Mouse (Mus musculus): ENCODE results near the gene Etl4. TPM values are rescaled to one million over a fixed set of nuclear protein-coding genes. Genes with fewer than 3 reads are reported as not detected.
A peak's percentile ranks its signal among the peaks of the same experiment; 100 is the strongest.

Gene Etl4
- total and polyA plus RNA-seq, 2 experiments: 3.5 to 5.5 TPM

DNA sequence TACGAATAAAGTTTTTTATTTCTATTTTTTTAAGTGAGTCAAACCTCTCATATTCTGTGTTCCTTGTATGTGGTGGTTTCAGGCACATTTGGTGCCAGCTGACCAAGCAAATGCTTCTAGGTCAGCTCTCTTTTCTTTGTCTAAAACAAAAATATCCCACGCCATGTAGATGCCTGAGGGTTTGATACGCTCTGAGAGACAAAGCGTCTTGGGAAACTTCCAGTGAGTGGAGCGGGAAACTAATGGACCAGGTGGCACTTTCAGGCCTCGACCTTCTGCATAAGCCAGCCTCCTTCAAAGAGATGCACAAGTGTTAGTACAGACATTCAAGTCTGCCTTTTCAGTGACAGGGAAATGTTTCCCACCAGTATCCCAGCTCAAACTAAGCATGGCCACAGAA lies 426.6 kb downstream of the Etl4 start:
- 91% methylated on average over 6 of the region's 6 CpGs for WGBS
- no peak overlapping the region for H3K9ac ChIP-seq (ENCODE audit: low read depth, low read length)
- H3K79me2 ChIP-seq (ENCODE audit: control insufficient read depth, insufficient read depth, low read length): no peaks in the 10 kb centered on the region
- DNase-seq (ENCODE audit: extremely low read depth, low read depth, low spot score): no peak
- H3K4me1 ChIP-seq (ENCODE audit: control insufficient read depth, insufficient read depth, low read length): no peaks in the 10 kb centered on the region
- no peak overlapping the region for H3K27ac ChIP-seq (replicated peaks; ENCODE audit: insufficient read depth, low read depth, low read length)
- no peaks in the 10 kb centered on the region for H3K36me3 ChIP-seq (ENCODE audit: control insufficient read depth, insufficient read depth, low read length)
- TF ChIP-seq POLR2A (IDR thresholded peaks at IDR 0.05; ENCODE audit: extremely low read depth, insufficient read depth, low read length) (no peak), CTCF (IDR thresholded peaks at IDR 0.05; ENCODE audit: low read depth, low read length) (no peak)
- H3K27me3 ChIP-seq (ENCODE audit: control insufficient read depth, insufficient read depth, low read length): no peaks in the 10 kb centered on the region
- H3K4me3 ChIP-seq (ENCODE audit: insufficient read depth, low read depth, low read length): no peak overlapping the region

DNA sequence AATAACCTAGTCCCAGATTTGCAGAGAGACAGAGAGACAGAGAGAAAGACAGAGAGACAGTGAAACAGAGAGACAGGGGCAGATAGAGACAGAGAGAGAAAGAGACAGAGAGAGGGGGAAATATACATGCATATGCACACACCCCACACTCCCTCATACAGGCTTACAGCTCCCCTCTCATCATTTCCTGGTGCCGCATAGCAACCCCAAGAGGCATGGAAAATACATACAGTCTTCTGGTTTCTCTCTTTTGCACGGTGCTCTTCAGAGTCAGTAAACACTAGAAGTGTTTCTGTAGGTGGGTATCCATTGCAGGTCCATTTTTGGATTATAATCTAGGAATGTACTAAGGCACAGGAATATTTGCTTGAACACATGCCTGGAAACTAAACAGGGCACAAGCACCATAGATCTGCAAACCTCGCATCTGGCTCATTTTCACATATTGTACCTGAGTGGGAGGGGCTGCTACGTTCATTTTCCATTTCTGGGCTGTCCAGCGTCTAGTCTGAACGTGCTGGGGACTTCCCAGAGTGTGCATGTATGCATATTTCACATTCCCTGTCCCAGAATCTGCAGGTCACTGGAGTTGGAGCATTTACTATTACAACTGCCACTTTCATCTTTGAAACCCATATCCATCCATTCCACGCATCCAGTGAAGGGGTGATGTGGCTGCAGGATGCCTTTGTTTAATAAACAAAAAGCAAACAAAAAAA lies 429.6 kb downstream of the Etl4 start:
- H3K4me3 ChIP-seq (ENCODE audit: insufficient read depth, low read depth, low read length): no peak overlapping the region
- no peak overlapping the region for H3K9ac ChIP-seq (ENCODE audit: low read depth, low read length)
- no peaks in the 10 kb centered on the region for H3K27me3 ChIP-seq (ENCODE audit: control insufficient read depth, insufficient read depth, low read length)
- no peaks in the 10 kb centered on the region for H3K4me1 ChIP-seq (ENCODE audit: control insufficient read depth, insufficient read depth, low read length)
- no peak for DNase-seq (ENCODE audit: extremely low read depth, low read depth, low spot score)
- TF ChIP-seq POLR2A (IDR thresholded peaks at IDR 0.05; ENCODE audit: extremely low read depth, insufficient read depth, low read length): no peak
- no peak for TF ChIP-seq CTCF (IDR thresholded peaks at IDR 0.05; ENCODE audit: low read depth, low read length)
- 76% methylated on average over 7 of the region's 7 CpGs for WGBS
- no peak overlapping the region for H3K27ac ChIP-seq (replicated peaks; ENCODE audit: insufficient read depth, low read depth, low read length)
- H3K36me3 ChIP-seq (ENCODE audit: control insufficient read depth, insufficient read depth, low read length): no peaks in the 10 kb centered on the region
- H3K79me2 ChIP-seq (ENCODE audit: control insufficient read depth, insufficient read depth, low read length): no peaks in the 10 kb centered on the region

DNA sequence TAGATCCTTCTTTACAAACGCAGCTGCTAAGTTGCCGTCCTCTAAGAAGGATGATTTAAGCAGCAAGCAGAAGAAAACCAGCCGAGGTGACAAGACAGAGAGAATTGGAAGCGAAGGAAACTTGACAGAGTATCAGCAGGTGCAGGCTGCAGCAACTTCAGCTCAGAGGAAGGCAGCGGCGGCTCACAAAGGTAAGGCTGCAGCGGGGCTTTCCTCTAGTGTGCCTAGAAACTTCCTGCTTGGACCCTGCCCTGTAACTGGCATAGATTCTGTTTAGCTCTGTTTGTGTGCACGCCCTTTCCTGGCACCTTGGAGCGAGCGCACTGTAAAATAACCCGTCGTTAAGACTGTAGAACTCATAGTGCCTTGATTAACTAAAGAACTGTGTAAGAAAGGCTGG lies 430.3 kb downstream of the Etl4 start:
- no peaks in the 10 kb centered on the region for H3K79me2 ChIP-seq (ENCODE audit: control insufficient read depth, insufficient read depth, low read length)
- no peaks in the 10 kb centered on the region for H3K27me3 ChIP-seq (ENCODE audit: control insufficient read depth, insufficient read depth, low read length)
- no peaks in the 10 kb centered on the region for H3K36me3 ChIP-seq (ENCODE audit: control insufficient read depth, insufficient read depth, low read length)
- 36% methylated on average over 12 of the region's 12 CpGs for WGBS
- no peak overlapping the region for H3K27ac ChIP-seq (replicated peaks; ENCODE audit: insufficient read depth, low read depth, low read length)
- no peak overlapping the region for H3K4me3 ChIP-seq (ENCODE audit: insufficient read depth, low read depth, low read length)
- no peak for TF ChIP-seq POLR2A (IDR thresholded peaks at IDR 0.05; ENCODE audit: extremely low read depth, insufficient read depth, low read length)
- TF ChIP-seq CTCF (IDR thresholded peaks at IDR 0.05; ENCODE audit: low read depth, low read length): no peak
- peak; percentile 3 for DNase-seq (ENCODE audit: extremely low read depth, low read depth, low spot score)
- no peaks in the 10 kb centered on the region for H3K4me1 ChIP-seq (ENCODE audit: control insufficient read depth, insufficient read depth, low read length)
- H3K9ac ChIP-seq (ENCODE audit: low read depth, low read length): no peak overlapping the region

DNA sequence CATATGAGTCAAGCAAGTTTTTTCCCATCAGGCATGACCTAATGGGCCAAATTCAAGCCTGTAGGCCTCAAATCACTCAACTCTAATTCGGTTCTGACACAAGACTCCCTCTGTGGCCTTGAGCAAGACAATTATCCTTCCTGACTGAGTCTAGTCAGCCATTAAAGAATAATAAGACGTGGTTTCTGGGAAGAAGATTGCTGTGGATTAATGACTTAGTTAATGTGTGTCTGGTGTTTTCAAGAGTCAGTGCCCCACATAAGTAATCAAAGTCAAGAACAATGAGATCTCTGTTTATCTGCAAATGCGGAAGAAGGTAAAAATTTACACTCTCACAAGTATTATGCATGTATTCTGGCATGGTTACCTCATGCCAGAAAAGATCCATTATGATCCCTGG lies 437.3 kb downstream of the Etl4 start:
- WGBS: 80% methylated on average over 3 of the region's 3 CpGs
- no peak overlapping the region for H3K9ac ChIP-seq (ENCODE audit: low read depth, low read length)
- no peaks in the 10 kb centered on the region for H3K4me1 ChIP-seq (ENCODE audit: control insufficient read depth, insufficient read depth, low read length)

DNA sequence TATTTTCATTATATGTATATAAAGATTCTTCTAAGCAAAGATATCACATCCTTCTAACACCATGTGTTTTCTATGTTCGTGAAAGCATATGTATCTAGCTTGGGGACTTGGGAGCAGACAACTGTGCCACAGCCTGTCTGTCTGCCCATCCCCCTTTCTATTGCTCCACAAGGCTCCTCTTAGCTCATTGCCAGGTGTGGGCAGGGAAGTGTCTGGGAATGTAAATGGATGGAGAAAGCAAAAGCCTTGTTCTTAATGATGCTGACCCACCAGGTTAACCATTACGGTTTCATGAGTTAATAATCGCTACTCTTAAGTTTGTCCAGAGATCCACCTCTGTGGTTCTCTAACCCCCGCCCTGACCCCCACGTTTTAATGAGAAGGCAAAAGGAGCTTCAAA lies 439.7 kb downstream of the Etl4 start:
- 80% methylated on average over 5 of the region's 5 CpGs for WGBS
- H3K27me3 ChIP-seq (ENCODE audit: control insufficient read depth, insufficient read depth, low read length): no peaks in the 10 kb centered on the region
- no peak overlapping the region for H3K4me3 ChIP-seq (ENCODE audit: insufficient read depth, low read depth, low read length)
- no peaks in the 10 kb centered on the region for H3K4me1 ChIP-seq (ENCODE audit: control insufficient read depth, insufficient read depth, low read length)
- H3K27ac ChIP-seq (replicated peaks; ENCODE audit: insufficient read depth, low read depth, low read length): no peak overlapping the region
- TF ChIP-seq CTCF (IDR thresholded peaks at IDR 0.05; ENCODE audit: low read depth, low read length) (no peak), POLR2A (IDR thresholded peaks at IDR 0.05; ENCODE audit: extremely low read depth, insufficient read depth, low read length) (no peak)
- H3K36me3 ChIP-seq (ENCODE audit: control insufficient read depth, insufficient read depth, low read length): no peaks in the 10 kb centered on the region
- no peak overlapping the region for H3K9ac ChIP-seq (ENCODE audit: low read depth, low read length)
- H3K79me2 ChIP-seq (ENCODE audit: control insufficient read depth, insufficient read depth, low read length): no peaks in the 10 kb centered on the region
- no peak for DNase-seq (ENCODE audit: extremely low read depth, low read depth, low spot score)

More for the DNA sequence above, 437.3 kb downstream of the Etl4 start:
- DNase-seq (ENCODE audit: extremely low read depth, low read depth, low spot score): no peak
- Histone ChIP-seq H3K79me2 (ENCODE audit: control insufficient read depth, insufficient read depth, low read length) (no peaks in the 10 kb centered on the region), H3K36me3 (ENCODE audit: control insufficient read depth, insufficient read depth, low read length) (no peaks in the 10 kb centered on the region), H3K27me3 (ENCODE audit: control insufficient read depth, insufficient read depth, low read length) (no peaks in the 10 kb centered on the region), H3K4me3 (ENCODE audit: insufficient read depth, low read depth, low read length) (no peak overlapping the region), H3K27ac (replicated peaks; ENCODE audit: insufficient read depth, low read depth, low read length) (no peak overlapping the region)
- TF ChIP-seq POLR2A (IDR thresholded peaks at IDR 0.05; ENCODE audit: extremely low read depth, insufficient read depth, low read length) (no peak), CTCF (IDR thresholded peaks at IDR 0.05; ENCODE audit: low read depth, low read length) (no peak)

DNA sequence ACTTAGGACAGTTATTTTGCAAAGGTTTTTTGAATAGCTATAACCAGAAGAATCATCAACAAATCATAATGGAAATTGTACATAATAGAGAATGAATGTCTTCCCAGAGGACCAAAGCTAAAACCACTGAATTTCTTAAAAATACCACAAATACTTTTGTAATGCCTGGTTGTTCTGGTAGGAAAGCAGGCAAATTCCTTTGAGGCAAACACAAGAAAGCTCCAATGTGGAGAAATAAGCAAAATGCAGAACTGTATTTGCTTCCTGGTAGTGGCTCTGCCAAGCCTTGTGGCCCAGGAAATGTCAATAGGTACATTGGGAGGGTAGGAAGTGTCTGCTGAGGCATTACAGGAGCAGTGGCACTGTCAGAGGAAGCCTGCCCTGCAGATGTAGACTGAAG lies 443.2 kb downstream of the Etl4 start:
- H3K27ac ChIP-seq (replicated peaks; ENCODE audit: insufficient read depth, low read depth, low read length): no peak overlapping the region
- no peak for DNase-seq (ENCODE audit: extremely low read depth, low read depth, low spot score)
- no peaks in the 10 kb centered on the region for H3K27me3 ChIP-seq (ENCODE audit: control insufficient read depth, insufficient read depth, low read length)
- TF ChIP-seq POLR2A (IDR thresholded peaks at IDR 0.05; ENCODE audit: extremely low read depth, insufficient read depth, low read length) (no peak), CTCF (IDR thresholded peaks at IDR 0.05; ENCODE audit: low read depth, low read length) (no peak)
- H3K36me3 ChIP-seq (ENCODE audit: control insufficient read depth, insufficient read depth, low read length): no peaks in the 10 kb centered on the region
- no peaks in the 10 kb centered on the region for H3K4me1 ChIP-seq (ENCODE audit: control insufficient read depth, insufficient read depth, low read length)
- H3K4me3 ChIP-seq (ENCODE audit: insufficient read depth, low read depth, low read length): no peak overlapping the region
- H3K9ac ChIP-seq (ENCODE audit: low read depth, low read length): no peak overlapping the region
- no peaks in the 10 kb centered on the region for H3K79me2 ChIP-seq (ENCODE audit: control insufficient read depth, insufficient read depth, low read length)
